Mouse (Mus musculus) neural tube, embryonic 15.5 days (tissue): ENCODE measurements at regions not wholly inside any gene's neighbourhood (a gene's known extent, or its start where the extent isn't known, plus 50 kb on each side); places are given as distances from the start of the nearest gene placed in this dataset.

Source experiments
- ATAC-seq: fragments of 200-750 bp; cut with Nextera tagmentation; 2 replicates; pipeline ENCODE4 v1.8.0; 2017; ENCODE audit warnings: mild to moderate bottlenecking, moderate TSS enrichment, moderate library complexity; ENCODE audit not compliant: low FRiP score
- H3K27ac ChIP-seq: fragments of 300-500 bp; sonication (generic); replicated peaks from 2 replicates; pipeline ENCODE4 v1.5.1; 2015; ENCODE audit warnings: mild to moderate bottlenecking, inconsistent platforms
- H3K27me3 ChIP-seq: fragments of 300-500 bp; sonication (generic); replicated peaks from 2 replicates; pipeline ENCODE4 v1.6.1; 2015; ENCODE audit warnings: inconsistent platforms
- H3K36me3 ChIP-seq: fragments of 300-500 bp; sonication (generic); 2 replicates; pipeline ENCODE4 v1.6.1; 2015; ENCODE audit warnings: inconsistent platforms
- H3K4me1 ChIP-seq: fragments of 300-500 bp; sonication (generic); 2 replicates; pipeline ENCODE4 v1.6.1; 2015; ENCODE audit warnings: inconsistent platforms
- H3K4me2 ChIP-seq: fragments of 300-500 bp; sonication (generic); 2 replicates; pipeline ENCODE4 v1.6.1; 2015; ENCODE audit warnings: inconsistent platforms, mild to moderate bottlenecking, moderate library complexity
- H3K4me3 ChIP-seq: fragments of 300-500 bp; sonication (generic); replicated peaks from 2 replicates; pipeline ENCODE4 v1.5.1; 2015; ENCODE audit warnings: mild to moderate bottlenecking, inconsistent platforms
- H3K9ac ChIP-seq: fragments of 300-500 bp; sonication (generic); replicated peaks from 2 replicates; pipeline ENCODE4 v1.6.1; 2015; ENCODE audit warnings: mild to moderate bottlenecking, inconsistent platforms
- H3K9me3 ChIP-seq: fragments of 300-500 bp; sonication (generic); replicated peaks from 2 replicates; pipeline ENCODE4 v1.6.1; 2016; ENCODE audit warnings: inconsistent platforms
- WGBS: fragments of 180-500 bp; shearing (Covaris S2); methylation state at CpG from one replicate; pipeline ENCODE4 v1.1.7; 2015; ENCODE audit warnings: mixed read lengths; 5-methylcytosine and 5-hydroxymethylcytosine counted together

GRCm38 (mm10) chr1:107677404-107677803, 87.6 kb downstream of the Serpinb8 start:
- WGBS, result 79% methylated on average over 2 of the region's 2 CpGs
- ATAC-seq, result no peak
- H3K9ac ChIP-seq, result no peak overlapping the region
- no peaks in the 10 kb centered on the region for H3K9me3 ChIP-seq
- H3K4me2 ChIP-seq, result no peak overlapping the region
- no peak overlapping the region for H3K27ac ChIP-seq
- no peaks in the 10 kb centered on the region for H3K4me1 ChIP-seq
- no peaks in the 10 kb centered on the region for H3K27me3 ChIP-seq
- no peak overlapping the region for H3K4me3 ChIP-seq
- no peaks in the 10 kb centered on the region for H3K36me3 ChIP-seq

GRCm38 (mm10) chr1:107696858-107697257, 107.1 kb downstream of the Serpinb8 start:
- no peak for ATAC-seq
- Histone ChIP-seq H3K4me2 (no peak overlapping the region), H3K27me3 (no peaks in the 10 kb centered on the region), H3K9ac (no peak overlapping the region), H3K27ac (no peak overlapping the region), H3K4me3 (no peak overlapping the region), H3K36me3 (no peaks in the 10 kb centered on the region), H3K4me1 (no peaks in the 10 kb centered on the region), H3K9me3 (no peaks in the 10 kb centered on the region)
- WGBS, result 8% methylated on average over 2 of the region's 2 CpGs

GRCm38 (mm10) chr1:107706108-107706548, 116.3 kb downstream of the Serpinb8 start:
- no peak for ATAC-seq
- no peak overlapping the region for H3K4me3 ChIP-seq

GRCm38 (mm10) chr1:107708601-107709000, 118.8 kb downstream of the Serpinb8 start:
- no peaks in the 10 kb centered on the region for H3K36me3 ChIP-seq
- no peak overlapping the region for H3K4me2 ChIP-seq
- no peak overlapping the region for H3K9ac ChIP-seq
- ATAC-seq, result no peak
- no peaks in the 10 kb centered on the region for H3K27me3 ChIP-seq
- WGBS, result 92% methylated on average over 5 of the region's 5 CpGs
- H3K9me3 ChIP-seq, result no peaks in the 10 kb centered on the region
- H3K4me3 ChIP-seq, result no peak overlapping the region
- H3K4me1 ChIP-seq, result 0 out of 2 replicates have a peak, but pooled peaks cover 2% of the 10 kb centered on the region
- no peak overlapping the region for H3K27ac ChIP-seq

More at GRCm38 (mm10) chr1:107706108-107706548, 116.3 kb downstream of the Serpinb8 start:
- Histone ChIP-seq H3K4me1 (0 out of 2 replicates have a peak, but pooled peaks cover 2% of the 10 kb centered on the region), H3K27ac (no peak overlapping the region), H3K36me3 (no peaks in the 10 kb centered on the region), H3K27me3 (no peaks in the 10 kb centered on the region), H3K9me3 (no peaks in the 10 kb centered on the region), H3K9ac (no peak overlapping the region), H3K4me2 (no peak overlapping the region)

GRCm38 (mm10) chr1:107714869-107715268, 125.1 kb downstream of the Serpinb8 start:
- Histone ChIP-seq H3K4me3 (no peak overlapping the region), H3K9me3 (no peaks in the 10 kb centered on the region), H3K27ac (no peak overlapping the region), H3K4me1 (no peaks in the 10 kb centered on the region), H3K36me3 (no peaks in the 10 kb centered on the region), H3K4me2 (no peak overlapping the region), H3K27me3 (no peaks in the 10 kb centered on the region), H3K9ac (no peak overlapping the region)
- 91% methylated on average over 1 of the region's 1 CpGs for WGBS
- no peak for ATAC-seq

GRCm38 (mm10) chr1:107719304-107719703, 129.5 kb downstream of the Serpinb8 start:
- Histone ChIP-seq H3K4me3 (no peak overlapping the region), H3K9me3 (no peaks in the 10 kb centered on the region), H3K27ac (no peak overlapping the region), H3K9ac (no peak overlapping the region), H3K4me2 (no peak overlapping the region), H3K27me3 (no peaks in the 10 kb centered on the region), H3K4me1 (no peaks in the 10 kb centered on the region), H3K36me3 (no peaks in the 10 kb centered on the region)
- ATAC-seq, result no peak
- 83% methylated on average over 5 of the region's 5 CpGs for WGBS

- Histone ChIP-seq H3K27ac (no peak overlapping the region), H3K4me1 (no peaks in the 10 kb centered on the region), H3K9ac (no peak overlapping the region), H3K27me3 (no peaks in the 10 kb centered on the region), H3K9me3 (no peaks in the 10 kb centered on the region), H3K4me3 (no peak overlapping the region), H3K4me2 (no peak overlapping the region), H3K36me3 (no peaks in the 10 kb centered on the region)
- no peak for ATAC-seq
- WGBS, result 63% methylated on average over 11 of the region's 11 CpGs
Measured at GRCm38 (mm10) chr1:107728113-107728839, 138.5 kb downstream of the Serpinb8 start.

- Histone ChIP-seq H3K4me1 (no peaks in the 10 kb centered on the region), H3K4me2 (no peak overlapping the region), H3K27me3 (no peaks in the 10 kb centered on the region), H3K36me3 (no peaks in the 10 kb centered on the region), H3K27ac (no peak overlapping the region), H3K9me3 (no peaks in the 10 kb centered on the region), H3K9ac (no peak overlapping the region), H3K4me3 (no peak overlapping the region)
- no peak for ATAC-seq
- 96% methylated on average over 1 of the region's 1 CpGs for WGBS
Measured at GRCm38 (mm10) chr1:107765307-107765706, 175.5 kb downstream of the Serpinb8 start.

GRCm38 (mm10) chr1:107767198-107767947, 177.6 kb downstream of the Serpinb8 start:
- Histone ChIP-seq H3K4me3 (no peak overlapping the region), H3K27ac (no peak overlapping the region), H3K4me1 (no peaks in the 10 kb centered on the region), H3K4me2 (no peak overlapping the region), H3K36me3 (no peaks in the 10 kb centered on the region), H3K9ac (no peak overlapping the region), H3K27me3 (no peaks in the 10 kb centered on the region), H3K9me3 (no peaks in the 10 kb centered on the region)
- WGBS, result 68% methylated on average over 4 of the region's 4 CpGs
- no peak for ATAC-seq

GRCm38 (mm10) chr1:107772967-107773366, 183.2 kb downstream of the Serpinb8 start:
- Histone ChIP-seq H3K36me3 (no peaks in the 10 kb centered on the region), H3K4me3 (no peak overlapping the region), H3K27ac (no peak overlapping the region), H3K9ac (no peak overlapping the region), H3K4me1 (no peaks in the 10 kb centered on the region), H3K4me2 (no peak overlapping the region), H3K27me3 (no peaks in the 10 kb centered on the region), H3K9me3 (no peaks in the 10 kb centered on the region)
- 82% methylated on average over 2 of the region's 2 CpGs for WGBS
- ATAC-seq, result no peak

GRCm38 (mm10) chr1:107783079-107783478, 193.3 kb downstream of the Serpinb8 start:
- Histone ChIP-seq H3K36me3 (no peaks in the 10 kb centered on the region), H3K4me2 (no peak overlapping the region), H3K27ac (no peak overlapping the region), H3K4me3 (no peak overlapping the region), H3K9ac (no peak overlapping the region), H3K27me3 (no peaks in the 10 kb centered on the region), H3K4me1 (no peaks in the 10 kb centered on the region), H3K9me3 (no peaks in the 10 kb centered on the region)
- 56% methylated on average over 5 of the region's 5 CpGs for WGBS
- peak; percentile 77 for ATAC-seq

- H3K4me1 ChIP-seq, result no peaks in the 10 kb centered on the region
- no peaks in the 10 kb centered on the region for H3K9me3 ChIP-seq
- no peaks in the 10 kb centered on the region for H3K36me3 ChIP-seq
- H3K9ac ChIP-seq, result no peak overlapping the region
- H3K27me3 ChIP-seq, result no peaks in the 10 kb centered on the region
- no peak for ATAC-seq
- H3K4me2 ChIP-seq, result no peak overlapping the region
- H3K4me3 ChIP-seq, result no peak overlapping the region
- no peak overlapping the region for H3K27ac ChIP-seq
- 86% methylated on average over 5 of the region's 5 CpGs for WGBS
Measured at GRCm38 (mm10) chr1:107805823-107806222, 216.0 kb downstream of the Serpinb8 start.
